Mouse (Mus musculus): ENCODE results near the gene Gadd45g. TPM values are rescaled to one million over a fixed set of nuclear protein-coding genes. Genes with fewer than 3 reads are reported as not detected.

Gadd45g gene
- polyA plus RNA-seq, 1 experiment from 2014 or later, result 30.4 TPM

GRCm38 (mm10) chr13:51852560-51853190 lies 6.2 kb downstream of the Gadd45g start:
- no peak overlapping the region for H3K27ac ChIP-seq (ENCODE audit: low read depth, low read length)
- WGBS, result 42% methylated on average over 7 of the region's 7 CpGs
- H3K4me3 ChIP-seq (ENCODE audit: low read depth, low read length), result no peak overlapping the region
- no peak overlapping the region for H3K4me2 ChIP-seq
- no peaks in the 10 kb centered on the region for H3K27me3 ChIP-seq (replicated peaks; ENCODE audit: control insufficient read depth, insufficient read depth, low read length)
- no peak overlapping the region for H3K9ac ChIP-seq (ENCODE audit: low read depth, low read length)
- ATAC-seq (replicated peaks; ENCODE audit: low FRiP score) (no peak), DNase-seq (ENCODE audit: low spot score) (no peak)
- H3K9me3 ChIP-seq (ENCODE audit: control insufficient read depth, low read length), result no peaks in the 10 kb centered on the region
- no peaks in the 10 kb centered on the region for H3K36me3 ChIP-seq (ENCODE audit: control insufficient read depth, insufficient read depth, low read length)
- H3K4me1 ChIP-seq (replicated peaks; ENCODE audit: control insufficient read depth, insufficient read depth, low read length), result peaks cover 42% of the 10 kb centered on the region

GRCm38 (mm10) chr13:51853301-51854243 lies 7.1 kb downstream of the Gadd45g start:
- H3K27ac ChIP-seq (ENCODE audit: low read depth, low read length), result peak overlapping the region; percentile 9; the same call in 1 of the 2 replicates
- H3K4me1 ChIP-seq (replicated peaks; ENCODE audit: control insufficient read depth, insufficient read depth, low read length), result peaks cover 42% of the 10 kb centered on the region
- no peak overlapping the region for H3K4me3 ChIP-seq (ENCODE audit: low read depth, low read length)
- H3K36me3 ChIP-seq (ENCODE audit: control insufficient read depth, insufficient read depth, low read length), result no peaks in the 10 kb centered on the region
- ATAC-seq (replicated peaks; ENCODE audit: low FRiP score) (no peak), DNase-seq (ENCODE audit: low spot score) (no peak)
- H3K9me3 ChIP-seq (ENCODE audit: control insufficient read depth, low read length), result no peaks in the 10 kb centered on the region
- 30% methylated on average over 16 of the region's 16 CpGs for WGBS
- no peaks in the 10 kb centered on the region for H3K27me3 ChIP-seq (replicated peaks; ENCODE audit: control insufficient read depth, insufficient read depth, low read length)
- H3K9ac ChIP-seq (ENCODE audit: low read depth, low read length), result no peak overlapping the region
- no peak overlapping the region for H3K4me2 ChIP-seq

- WGBS, result 62% methylated on average over 5 of the region's 5 CpGs
- Histone ChIP-seq H3K4me2 (no peak overlapping the region), H3K4me3 (ENCODE audit: low read depth, low read length) (no peak overlapping the region), H3K4me1 (replicated peaks; ENCODE audit: control insufficient read depth, insufficient read depth, low read length) (peaks cover 29% of the 10 kb centered on the region), H3K36me3 (ENCODE audit: control insufficient read depth, insufficient read depth, low read length) (no peaks in the 10 kb centered on the region), H3K27me3 (replicated peaks; ENCODE audit: control insufficient read depth, insufficient read depth, low read length) (no peaks in the 10 kb centered on the region), H3K9ac (ENCODE audit: low read depth, low read length) (no peak overlapping the region), H3K9me3 (ENCODE audit: control insufficient read depth, low read length) (no peaks in the 10 kb centered on the region), H3K27ac (ENCODE audit: low read depth, low read length) (no peak overlapping the region)
- ATAC-seq (replicated peaks; ENCODE audit: low FRiP score) (no peak), DNase-seq (ENCODE audit: low spot score) (no peak)
Measured at GRCm38 (mm10) chr13:51855584-51855983, 9.1 kb downstream of the Gadd45g start.

- H3K27ac ChIP-seq (ENCODE audit: low read depth, low read length), result no peak overlapping the region
- no peak overlapping the region for H3K4me2 ChIP-seq
- peaks cover 17% of the 10 kb centered on the region for H3K4me1 ChIP-seq (replicated peaks; ENCODE audit: control insufficient read depth, insufficient read depth, low read length)
- no peaks in the 10 kb centered on the region for H3K27me3 ChIP-seq (replicated peaks; ENCODE audit: control insufficient read depth, insufficient read depth, low read length)
- no peak overlapping the region for H3K4me3 ChIP-seq (ENCODE audit: low read depth, low read length)
- 53% methylated on average over 5 of the region's 5 CpGs for WGBS
- H3K36me3 ChIP-seq (ENCODE audit: control insufficient read depth, insufficient read depth, low read length), result no peaks in the 10 kb centered on the region
- DNase-seq (ENCODE audit: low spot score), result no peak
- H3K9ac ChIP-seq (ENCODE audit: low read depth, low read length), result no peak overlapping the region
- ATAC-seq (replicated peaks; ENCODE audit: low FRiP score), result no peak
- H3K9me3 ChIP-seq (ENCODE audit: control insufficient read depth, low read length), result no peaks in the 10 kb centered on the region
Measured at GRCm38 (mm10) chr13:51857156-51857555, 10.7 kb downstream of the Gadd45g start.

- WGBS, result 57% methylated on average over 4 of the region's 4 CpGs
- ATAC-seq (replicated peaks; ENCODE audit: low FRiP score) (no peak), DNase-seq (ENCODE audit: low spot score) (no peak)
- Histone ChIP-seq H3K27ac (ENCODE audit: low read depth, low read length) (no peak overlapping the region), H3K27me3 (replicated peaks; ENCODE audit: control insufficient read depth, insufficient read depth, low read length) (no peaks in the 10 kb centered on the region), H3K4me3 (ENCODE audit: low read depth, low read length) (no peak overlapping the region), H3K4me1 (replicated peaks; ENCODE audit: control insufficient read depth, insufficient read depth, low read length) (peaks cover 4% of the 10 kb centered on the region; the same call in 1 of the 2 replicates), H3K4me2 (no peak overlapping the region), H3K36me3 (ENCODE audit: control insufficient read depth, insufficient read depth, low read length) (no peaks in the 10 kb centered on the region), H3K9me3 (ENCODE audit: control insufficient read depth, low read length) (no peaks in the 10 kb centered on the region), H3K9ac (ENCODE audit: low read depth, low read length) (no peak overlapping the region)
Measured at GRCm38 (mm10) chr13:51858475-51858874, 12.0 kb downstream of the Gadd45g start.

- Histone ChIP-seq H3K9ac (ENCODE audit: low read depth, low read length) (no peak overlapping the region), H3K27ac (ENCODE audit: low read depth, low read length) (no peak overlapping the region), H3K4me2 (no peak overlapping the region), H3K4me1 (replicated peaks; ENCODE audit: control insufficient read depth, insufficient read depth, low read length) (no peaks in the 10 kb centered on the region), H3K36me3 (ENCODE audit: control insufficient read depth, insufficient read depth, low read length) (no peaks in the 10 kb centered on the region), H3K27me3 (replicated peaks; ENCODE audit: control insufficient read depth, insufficient read depth, low read length) (no peaks in the 10 kb centered on the region), H3K4me3 (ENCODE audit: low read depth, low read length) (no peak overlapping the region), H3K9me3 (ENCODE audit: control insufficient read depth, low read length) (no peaks in the 10 kb centered on the region)
- 80% methylated on average over 8 of the region's 8 CpGs for WGBS
- DNase-seq (ENCODE audit: low spot score) (no peak), ATAC-seq (replicated peaks; ENCODE audit: low FRiP score) (no peak)
Measured at GRCm38 (mm10) chr13:51859174-51859573, 12.7 kb downstream of the Gadd45g start.

GRCm38 (mm10) chr13:51859798-51860197 lies 13.3 kb downstream of the Gadd45g start:
- no peak for ATAC-seq (replicated peaks; ENCODE audit: low FRiP score)
- Histone ChIP-seq H3K27ac (ENCODE audit: low read depth, low read length) (no peak overlapping the region), H3K9ac (ENCODE audit: low read depth, low read length) (no peak overlapping the region), H3K9me3 (ENCODE audit: control insufficient read depth, low read length) (no peaks in the 10 kb centered on the region), H3K4me2 (no peak overlapping the region), H3K27me3 (replicated peaks; ENCODE audit: control insufficient read depth, insufficient read depth, low read length) (no peaks in the 10 kb centered on the region), H3K4me1 (replicated peaks; ENCODE audit: control insufficient read depth, insufficient read depth, low read length) (no peaks in the 10 kb centered on the region), H3K4me3 (ENCODE audit: low read depth, low read length) (no peak overlapping the region), H3K36me3 (ENCODE audit: control insufficient read depth, insufficient read depth, low read length) (no peaks in the 10 kb centered on the region)
- WGBS, result 50% methylated on average over 3 of the region's 3 CpGs
- DNase-seq (ENCODE audit: low spot score), result no peak

- no peaks in the 10 kb centered on the region for H3K9me3 ChIP-seq (ENCODE audit: control insufficient read depth, low read length)
- H3K27me3 ChIP-seq (replicated peaks; ENCODE audit: control insufficient read depth, insufficient read depth, low read length), result no peaks in the 10 kb centered on the region
- no peak overlapping the region for H3K4me2 ChIP-seq
- no peaks in the 10 kb centered on the region for H3K4me1 ChIP-seq (replicated peaks; ENCODE audit: control insufficient read depth, insufficient read depth, low read length)
- DNase-seq (ENCODE audit: low spot score), result no peak
- WGBS, result 91% methylated on average over 1 of the region's 1 CpGs
- H3K4me3 ChIP-seq (ENCODE audit: low read depth, low read length), result no peak overlapping the region
- H3K9ac ChIP-seq (ENCODE audit: low read depth, low read length), result no peak overlapping the region
- no peak for ATAC-seq (replicated peaks; ENCODE audit: low FRiP score)
- no peaks in the 10 kb centered on the region for H3K36me3 ChIP-seq (ENCODE audit: control insufficient read depth, insufficient read depth, low read length)
- H3K27ac ChIP-seq (ENCODE audit: low read depth, low read length), result no peak overlapping the region
Measured at GRCm38 (mm10) chr13:51862750-51863149, 16.3 kb downstream of the Gadd45g start.
